Comparison of ENCODE assay signal across 14 mouse cellular contexts in genomic region chr7:111004136-111004840, GRCm38 (mm10). TPM values are rescaled to one million over a fixed set of nuclear protein-coding genes. Genes with fewer than 3 reads are reported as not detected.
DNase-seq lines count a peak whose midpoint lies in the region; ATAC-seq and TF ChIP-seq lines count a peak whose summit lies in the region.
"Had no signal": no experiment of that assay in that cellular context is flagged by ENCODE, and none has a peak within 500 bp of the region (broad histone marks: within the 10 kb centered on the region; RNA-seq: fewer than 3 reads in every experiment).

No protein-coding gene starts in this region.

- DNase-seq in stomach, postnatal 0 days (ENCODE audit: low spot score) = no peak
- no peak for DNase-seq in natural killer cell, adult 2 months (ENCODE audit: low spot score in 2 of 2)
- DNase-seq in cerebellum, postnatal 36 days = no peak
- DNase-seq in kidney, adult 9 months = no peak
- DNase-seq: cerebellum, adult 2 months; heart, postnatal 4 days; kidney, adult 11 months; lung, postnatal 4 days had no signal

- H3K4me1 ChIP-seq in stomach, embryonic 15.5 days = 0 out of 2 replicates have a peak, but pooled peaks cover 3% of the 10 kb centered on the region
- no peaks in the 10 kb centered on the region for H3K4me1 ChIP-seq in stomach, postnatal 0 days (replicated peaks; ENCODE audit: control insufficient read depth, insufficient read depth)
- H3K4me1 ChIP-seq: neural tube, embryonic 12.5 days had no signal

- WGBS in stomach, embryonic 15.5 days = 84% methylated on average over 3 of the region's 3 CpGs
- WGBS in stomach, postnatal 0 days = 85% methylated on average over 3 of the region's 3 CpGs

- no peak for TF ChIP-seq CTCF in stomach, postnatal 0 days (IDR thresholded peaks at IDR 0.05; ENCODE audit: low read depth)

- H3K9ac ChIP-seq in stomach, embryonic 15.5 days = no peak overlapping the region
- H3K9ac ChIP-seq in stomach, postnatal 0 days (ENCODE audit: low read length) = no peak overlapping the region
- H3K9ac ChIP-seq: neural tube, embryonic 12.5 days had no signal

- TF ChIP-seq EP300 in stomach, postnatal 0 days (optimal IDR thresholded peaks at IDR 0.05) = no peak

- H3K4me3 ChIP-seq in stomach, embryonic 15.5 days (replicated peaks) = no peak overlapping the region
- H3K4me3 ChIP-seq in stomach, postnatal 0 days (ENCODE audit: low read depth, low read length) = no peak overlapping the region
- H3K4me3 ChIP-seq: neural tube, embryonic 12.5 days had no signal

- no peaks in the 10 kb centered on the region for H3K27me3 ChIP-seq in stomach, embryonic 15.5 days (replicated peaks)
- no peaks in the 10 kb centered on the region for H3K27me3 ChIP-seq in stomach, postnatal 0 days (ENCODE audit: control insufficient read depth, insufficient read depth, low read length)
- H3K27me3 ChIP-seq: neural tube, embryonic 12.5 days had no signal

- peak; percentile 88 for ATAC-seq in stomach, embryonic 15.5 days (ENCODE audit: insufficient read depth, low FRiP score, low read depth)
- no peak for ATAC-seq in stomach, postnatal 0 days (ENCODE audit: low FRiP score, low TSS enrichment)
- peak; percentile 81 to 90 for ATAC-seq in hematopoietic stem cell, adult 5-6 weeks (replicated peaks in 1 of 2; ENCODE audit: insufficient read depth in 1 of 2, low FRiP score in 2 of 2, low TSS enrichment in 1 of 2, low read depth in 1 of 2, poor library complexity in 2 of 2, severe bottlenecking in 2 of 2)
- ATAC-seq in megakaryocyte, adult 5-6 weeks (ENCODE audit: poor library complexity, severe bottlenecking) = peak; percentile 20; the same call in 1 of the 2 replicates
- ATAC-seq: activated CD4-positive, CD25-positive, alpha-beta regulatory T cell, adult 4 months; midbrain, embryonic 16.5 days had no signal

- H3K9me3 ChIP-seq in stomach, embryonic 15.5 days = no peaks in the 10 kb centered on the region
- H3K9me3 ChIP-seq in stomach, postnatal 0 days (ENCODE audit: control insufficient read depth, low read length) = no peaks in the 10 kb centered on the region
- H3K9me3 ChIP-seq: neural tube, embryonic 12.5 days had no signal

- no peak overlapping the region for H3K27ac ChIP-seq in stomach, embryonic 15.5 days
- no peak overlapping the region for H3K27ac ChIP-seq in stomach, postnatal 0 days (replicated peaks)
- H3K27ac ChIP-seq: neural tube, embryonic 12.5 days had no signal

- no peak overlapping the region for H3K4me2 ChIP-seq in stomach, embryonic 15.5 days
- H3K4me2 ChIP-seq in stomach, postnatal 0 days (replicated peaks; ENCODE audit: low read depth) = no peak overlapping the region
- H3K4me2 ChIP-seq: neural tube, embryonic 12.5 days had no signal

- no peaks in the 10 kb centered on the region for H3K36me3 ChIP-seq in stomach, embryonic 15.5 days
- no peaks in the 10 kb centered on the region for H3K36me3 ChIP-seq in stomach, postnatal 0 days (ENCODE audit: control insufficient read depth, insufficient read depth, low read length)
- H3K36me3 ChIP-seq: neural tube, embryonic 12.5 days had no signal

RNA-seq across cellular contexts. Expression of gene Mrvi1, which starts 22.0 kb away (rescaled TPM):
- 18.0 and 19.3 TPM in 2 replicates for polyA plus RNA-seq in stomach, embryonic 15.5 days (2015; fragmentation: Nextera tagmentation; extraction: Ambion mirVana)
- polyA plus RNA-seq in stomach, postnatal 0 days (2015; fragmentation: Nextera tagmentation; extraction: Ambion mirVana) = 8.4 and 9.1 TPM in 2 replicates
- 1.5 and 2.3 TPM in 2 replicates for total RNA-seq in hematopoietic stem cell, adult 5-6 weeks (2017)
- total RNA-seq in megakaryocyte, adult 5-6 weeks (2015) = 0.02 and 0.32 TPM in 2 replicates
- 0.04 TPM in 1 of 2 replicates, not detected in the other for total RNA-seq in megakaryocyte, adult 5-6 weeks (2017)

RNA-seq across cellular contexts. Expression of gene Ctr9, which starts 24.5 kb away (rescaled TPM):
- polyA plus RNA-seq in stomach, embryonic 15.5 days (2015; fragmentation: Nextera tagmentation; extraction: Ambion mirVana) = 58.9 and 62.2 TPM in 2 replicates
- polyA plus RNA-seq in stomach, postnatal 0 days (2015; fragmentation: Nextera tagmentation; extraction: Ambion mirVana) = 22.4 and 26.4 TPM in 2 replicates
- total RNA-seq in hematopoietic stem cell, adult 5-6 weeks (2017) = 84.5 and 90.3 TPM in 2 replicates
- 14.7 and 33.9 TPM in 2 replicates for total RNA-seq in megakaryocyte, adult 5-6 weeks (2015)
- 47.0 and 48.3 TPM in 2 replicates for total RNA-seq in megakaryocyte, adult 5-6 weeks (2017)
